Mouse (Mus musculus): ENCODE results near the gene Tff3. TPM values are rescaled to one million over a fixed set of nuclear protein-coding genes. Genes with fewer than 3 reads are reported as not detected.

Gene Tff3
- polyA plus RNA-seq, 1 experiment from 2014 or later: not detected

DNA sequence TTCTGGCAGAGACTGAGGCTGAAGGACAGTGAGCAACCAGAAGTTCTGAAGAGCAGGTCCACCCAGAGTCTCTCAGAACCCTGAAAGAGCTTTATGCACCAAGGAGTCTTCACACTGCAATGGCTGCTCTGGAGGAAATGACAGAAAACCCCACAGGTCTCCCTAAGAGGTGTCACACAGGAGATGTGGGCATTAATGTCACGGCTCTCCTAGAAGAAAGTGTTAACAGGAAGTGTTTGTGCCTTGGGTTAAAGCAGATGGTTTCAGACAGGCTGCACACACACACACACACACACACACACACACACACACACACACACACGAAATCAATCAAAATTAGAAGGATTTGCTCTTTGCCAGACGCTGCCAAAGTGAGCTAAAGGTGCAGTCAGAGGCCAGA lies 6.8 kb upstream of the Tff3 start:
- 56% methylated on average over 3 of the region's 3 CpGs for WGBS

DNA sequence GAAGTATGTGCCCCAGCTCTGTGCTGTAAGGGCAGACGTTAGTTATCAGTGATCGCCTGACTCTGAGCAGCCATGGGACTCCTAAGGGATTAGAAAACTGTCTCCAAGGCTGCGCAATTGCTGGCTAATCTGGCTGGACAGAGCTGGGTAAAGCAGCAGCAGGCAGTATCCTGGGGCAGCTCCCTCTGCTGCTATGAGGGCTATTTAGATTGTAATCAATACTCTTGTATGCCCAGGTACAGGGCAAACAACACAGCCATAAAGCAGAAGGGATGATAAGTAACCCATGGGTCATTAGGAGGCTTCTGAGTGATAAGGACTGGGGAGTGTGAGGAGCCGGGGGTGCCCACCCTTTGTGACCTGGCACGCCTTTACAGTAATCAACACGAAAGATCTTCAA lies 5.5 kb upstream of the Tff3 start:
- Histone ChIP-seq H3K27me3 (ENCODE audit: control insufficient read depth, insufficient read depth, low read length) (no peaks in the 10 kb centered on the region), H3K4me3 (ENCODE audit: low read depth, low read length) (no peak overlapping the region), H3K4me1 (ENCODE audit: control insufficient read depth, insufficient read depth, low read length) (no peaks in the 10 kb centered on the region), H3K9me3 (replicated peaks; ENCODE audit: control insufficient read depth, low read length) (no peaks in the 10 kb centered on the region), H3K9ac (replicated peaks; ENCODE audit: low read length) (no peak overlapping the region), H3K4me2 (ENCODE audit: low read depth, low read length) (no peak overlapping the region), H3K36me3 (replicated peaks; ENCODE audit: control insufficient read depth, insufficient read depth, low read depth, low read length) (no peaks in the 10 kb centered on the region), H3K27ac (replicated peaks; ENCODE audit: low read depth, low read length) (no peak overlapping the region)
- 66% methylated on average over 6 of the region's 6 CpGs for WGBS
- ATAC-seq (replicated peaks; ENCODE audit: insufficient number of reproducible peaks, low FRiP score, low TSS enrichment, low read depth): no peak
- DNase-seq (ENCODE audit: low spot score): no peak

More for the DNA sequence above, 6.8 kb upstream of the Tff3 start:
- Histone ChIP-seq H3K4me3 (ENCODE audit: low read depth, low read length) (no peak overlapping the region), H3K4me1 (ENCODE audit: control insufficient read depth, insufficient read depth, low read length) (no peaks in the 10 kb centered on the region), H3K27me3 (ENCODE audit: control insufficient read depth, insufficient read depth, low read length) (no peaks in the 10 kb centered on the region), H3K9ac (replicated peaks; ENCODE audit: low read length) (no peak overlapping the region), H3K4me2 (ENCODE audit: low read depth, low read length) (no peak overlapping the region), H3K9me3 (replicated peaks; ENCODE audit: control insufficient read depth, low read length) (no peaks in the 10 kb centered on the region), H3K36me3 (replicated peaks; ENCODE audit: control insufficient read depth, insufficient read depth, low read depth, low read length) (no peaks in the 10 kb centered on the region), H3K27ac (replicated peaks; ENCODE audit: low read depth, low read length) (no peak overlapping the region)
- DNase-seq (ENCODE audit: low spot score): no peak
- no peak for ATAC-seq (replicated peaks; ENCODE audit: insufficient number of reproducible peaks, low FRiP score, low TSS enrichment, low read depth)

DNA sequence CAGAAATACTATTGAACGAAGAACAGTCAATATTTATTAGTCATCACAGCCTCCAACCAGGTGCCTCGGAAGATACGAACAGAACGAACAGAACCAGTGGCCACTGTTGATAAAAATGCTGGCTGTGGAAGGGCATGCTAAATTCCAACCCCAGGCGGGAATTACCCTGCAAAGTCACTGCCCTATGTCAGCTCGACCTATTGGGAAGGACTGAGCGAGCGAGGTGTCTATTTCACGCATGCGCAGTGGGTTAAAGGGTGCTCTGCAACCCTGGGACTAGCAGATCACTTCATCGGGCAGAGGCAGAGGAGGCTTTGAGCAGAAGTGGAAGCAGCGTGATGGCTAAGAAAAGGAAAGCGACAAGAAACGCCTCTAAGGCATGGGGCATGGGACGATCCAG lies 4.3 kb upstream of the Tff3 start:
- no peak overlapping the region for H3K27ac ChIP-seq (replicated peaks; ENCODE audit: low read depth, low read length)
- H3K9ac ChIP-seq (replicated peaks; ENCODE audit: low read length): no peak overlapping the region
- H3K4me1 ChIP-seq (ENCODE audit: control insufficient read depth, insufficient read depth, low read length): no peaks in the 10 kb centered on the region
- H3K4me2 ChIP-seq (ENCODE audit: low read depth, low read length): no peak overlapping the region
- WGBS: 79% methylated on average over 15 of the region's 15 CpGs
- DNase-seq (ENCODE audit: low spot score): no peak
- H3K36me3 ChIP-seq (replicated peaks; ENCODE audit: control insufficient read depth, insufficient read depth, low read depth, low read length): no peaks in the 10 kb centered on the region
- H3K9me3 ChIP-seq (replicated peaks; ENCODE audit: control insufficient read depth, low read length): no peaks in the 10 kb centered on the region
- no peak for ATAC-seq (replicated peaks; ENCODE audit: insufficient number of reproducible peaks, low FRiP score, low TSS enrichment, low read depth)
- H3K27me3 ChIP-seq (ENCODE audit: control insufficient read depth, insufficient read depth, low read length): no peaks in the 10 kb centered on the region
- H3K4me3 ChIP-seq (ENCODE audit: low read depth, low read length): no peak overlapping the region

DNA sequence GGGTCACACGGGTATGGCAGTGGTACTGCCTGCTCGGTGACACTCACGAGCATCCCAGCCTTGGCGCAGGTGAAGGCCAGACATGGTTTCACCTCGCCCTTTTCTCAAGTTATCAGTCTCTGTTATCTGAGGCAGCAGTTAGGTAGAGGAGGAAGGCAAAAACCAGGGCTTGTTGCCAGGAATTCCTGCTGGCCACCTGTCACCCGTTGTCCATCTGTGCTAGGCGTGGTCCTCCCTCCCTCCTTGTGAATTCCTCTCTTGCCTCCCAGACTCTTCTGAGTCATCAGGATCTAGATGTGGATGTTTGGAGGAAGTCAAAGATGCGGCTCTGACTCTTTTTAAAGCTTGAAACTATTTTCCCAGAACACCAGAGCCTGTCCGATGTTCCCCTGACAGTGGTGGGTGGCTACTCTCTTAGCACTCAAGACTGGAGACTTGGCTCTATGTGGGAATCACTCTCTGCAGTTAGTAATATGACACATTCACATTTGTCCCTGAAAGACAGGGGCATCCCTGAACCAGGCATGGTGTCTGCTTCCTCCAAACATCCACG lies 1.9 kb upstream of the Tff3 start:
- H3K9ac ChIP-seq (replicated peaks; ENCODE audit: low read length): no peak overlapping the region
- H3K36me3 ChIP-seq (replicated peaks; ENCODE audit: control insufficient read depth, insufficient read depth, low read depth, low read length): no peaks in the 10 kb centered on the region
- DNase-seq (ENCODE audit: low spot score) (no peak), ATAC-seq (replicated peaks; ENCODE audit: insufficient number of reproducible peaks, low FRiP score, low TSS enrichment, low read depth) (no peak)
- H3K4me2 ChIP-seq (ENCODE audit: low read depth, low read length): no peak overlapping the region
- no peaks in the 10 kb centered on the region for H3K27me3 ChIP-seq (ENCODE audit: control insufficient read depth, insufficient read depth, low read length)
- no peaks in the 10 kb centered on the region for H3K9me3 ChIP-seq (replicated peaks; ENCODE audit: control insufficient read depth, low read length)
- 85% methylated on average over 10 of the region's 10 CpGs for WGBS
- H3K4me1 ChIP-seq (ENCODE audit: control insufficient read depth, insufficient read depth, low read length): no peaks in the 10 kb centered on the region
- H3K4me3 ChIP-seq (ENCODE audit: low read depth, low read length): no peak overlapping the region
- no peak overlapping the region for H3K27ac ChIP-seq (replicated peaks; ENCODE audit: low read depth, low read length)

DNA sequence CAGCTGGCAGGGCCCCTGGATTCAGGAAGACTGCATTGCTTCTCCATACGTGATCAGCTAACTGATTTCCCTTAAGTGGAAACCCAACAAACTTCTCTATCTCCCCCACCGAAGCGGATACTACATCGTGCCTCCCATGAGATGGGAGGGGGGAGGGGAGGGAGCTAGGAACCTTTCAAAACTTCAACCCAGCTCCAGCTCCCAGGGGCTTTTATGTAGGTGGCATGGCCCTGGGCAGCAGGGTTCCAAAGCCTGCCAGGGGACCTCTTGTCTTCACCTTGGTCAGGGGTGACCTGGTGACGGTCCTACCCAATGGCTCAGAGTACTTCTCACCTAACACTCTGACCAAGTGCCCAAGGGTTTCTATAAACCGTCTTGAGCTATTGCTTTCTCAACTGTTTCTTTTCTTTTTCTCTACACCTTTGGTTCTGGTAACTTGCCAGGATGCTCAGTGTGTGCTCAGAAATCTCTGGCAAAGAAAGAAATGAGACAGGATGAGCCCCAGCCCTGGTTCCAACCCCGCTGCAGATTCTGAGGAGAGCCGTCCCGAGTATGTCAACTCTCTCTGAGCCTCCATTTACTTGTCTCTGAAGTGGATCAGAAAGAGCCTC lies 633 bp downstream of the Tff3 start:
- H3K9me3 ChIP-seq (replicated peaks; ENCODE audit: control insufficient read depth, low read length): no peaks in the 10 kb centered on the region
- H3K9ac ChIP-seq (replicated peaks; ENCODE audit: low read length): no peak overlapping the region
- H3K4me1 ChIP-seq (ENCODE audit: control insufficient read depth, insufficient read depth, low read length): no peaks in the 10 kb centered on the region
- DNase-seq (ENCODE audit: low spot score) (no peak), ATAC-seq (replicated peaks; ENCODE audit: insufficient number of reproducible peaks, low FRiP score, low TSS enrichment, low read depth) (no peak)
- no peaks in the 10 kb centered on the region for H3K27me3 ChIP-seq (ENCODE audit: control insufficient read depth, insufficient read depth, low read length)
- H3K4me3 ChIP-seq (ENCODE audit: low read depth, low read length): no peak overlapping the region
- WGBS: 85% methylated on average over 9 of the region's 9 CpGs
- H3K27ac ChIP-seq (replicated peaks; ENCODE audit: low read depth, low read length): no peak overlapping the region
- no peaks in the 10 kb centered on the region for H3K36me3 ChIP-seq (replicated peaks; ENCODE audit: control insufficient read depth, insufficient read depth, low read depth, low read length)
- no peak overlapping the region for H3K4me2 ChIP-seq (ENCODE audit: low read depth, low read length)

DNA sequence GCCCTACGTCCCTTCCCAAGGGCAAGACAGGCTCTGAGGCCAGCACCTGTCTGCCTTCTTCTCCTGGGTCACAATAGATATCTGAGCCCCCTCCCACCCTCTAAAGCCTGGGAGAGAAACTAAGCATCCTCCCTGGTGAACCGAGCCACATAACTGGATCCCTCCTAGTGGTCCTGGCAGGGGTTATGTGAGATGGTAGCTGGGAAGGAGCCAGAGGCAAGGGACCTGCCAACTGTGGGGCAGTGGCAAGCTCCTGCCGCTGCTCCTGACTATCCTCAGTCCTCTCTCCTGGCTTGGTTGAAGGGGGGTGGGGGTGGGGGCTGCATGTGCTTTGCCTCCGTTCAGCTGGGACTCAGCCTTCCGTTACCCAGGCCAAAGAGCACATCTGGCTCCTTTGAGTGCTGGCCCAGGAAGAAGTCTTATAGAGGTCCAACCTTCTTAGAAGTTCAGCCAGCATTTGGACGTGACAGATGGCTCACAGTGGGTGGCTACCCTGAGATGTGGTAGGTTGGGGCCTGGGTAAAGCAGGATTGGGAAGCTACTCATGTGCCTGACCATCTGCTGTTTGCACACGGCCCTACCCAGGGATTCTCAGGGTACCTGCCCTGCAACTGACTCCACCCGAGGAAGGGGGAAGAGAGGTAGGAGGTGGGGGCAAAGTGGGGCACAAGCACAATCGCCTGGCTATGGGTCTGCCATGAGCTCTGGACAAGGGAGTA lies 3.7 kb downstream of the Tff3 start:
- H3K4me1 ChIP-seq (ENCODE audit: control insufficient read depth, insufficient read depth, low read length): no peaks in the 10 kb centered on the region
- H3K4me3 ChIP-seq (ENCODE audit: low read depth, low read length): no peak overlapping the region
- 0 out of 2 replicates have a peak, but pooled peaks have one; percentile 14 for ATAC-seq (replicated peaks; ENCODE audit: insufficient number of reproducible peaks, low FRiP score, low TSS enrichment, low read depth)
- no peaks in the 10 kb centered on the region for H3K9me3 ChIP-seq (replicated peaks; ENCODE audit: control insufficient read depth, low read length)
- DNase-seq (ENCODE audit: low spot score): no peak
- H3K27me3 ChIP-seq (ENCODE audit: control insufficient read depth, insufficient read depth, low read length): no peaks in the 10 kb centered on the region
- WGBS: 47% methylated on average over 9 of the region's 9 CpGs
- H3K9ac ChIP-seq (replicated peaks; ENCODE audit: low read length): no peak overlapping the region
- H3K4me2 ChIP-seq (ENCODE audit: low read depth, low read length): no peak overlapping the region
- no peaks in the 10 kb centered on the region for H3K36me3 ChIP-seq (replicated peaks; ENCODE audit: control insufficient read depth, insufficient read depth, low read depth, low read length)
- no peak overlapping the region for H3K27ac ChIP-seq (replicated peaks; ENCODE audit: low read depth, low read length)

DNA sequence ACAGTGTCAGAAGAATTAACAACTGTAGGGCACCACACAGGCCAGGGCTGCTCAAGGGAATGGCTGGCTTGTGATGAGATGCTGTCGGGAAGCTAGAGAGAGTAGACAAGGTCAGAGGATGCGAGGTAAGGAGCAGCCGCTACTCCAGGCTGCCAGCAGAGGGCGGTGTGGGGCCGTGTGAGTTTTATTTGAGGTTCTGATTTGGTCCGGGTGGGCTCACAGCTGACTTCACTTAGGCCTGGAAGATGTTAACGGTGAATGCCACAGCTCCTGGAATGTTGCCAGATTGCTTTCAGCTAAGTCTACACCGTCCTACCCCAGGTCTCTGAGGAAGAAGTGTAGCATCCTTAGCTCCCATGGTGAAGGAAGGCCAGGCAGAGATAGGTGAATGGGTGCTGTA lies 7.5 kb downstream of the Tff3 start:
- H3K4me2 ChIP-seq (ENCODE audit: low read depth, low read length): no peak overlapping the region

DNA sequence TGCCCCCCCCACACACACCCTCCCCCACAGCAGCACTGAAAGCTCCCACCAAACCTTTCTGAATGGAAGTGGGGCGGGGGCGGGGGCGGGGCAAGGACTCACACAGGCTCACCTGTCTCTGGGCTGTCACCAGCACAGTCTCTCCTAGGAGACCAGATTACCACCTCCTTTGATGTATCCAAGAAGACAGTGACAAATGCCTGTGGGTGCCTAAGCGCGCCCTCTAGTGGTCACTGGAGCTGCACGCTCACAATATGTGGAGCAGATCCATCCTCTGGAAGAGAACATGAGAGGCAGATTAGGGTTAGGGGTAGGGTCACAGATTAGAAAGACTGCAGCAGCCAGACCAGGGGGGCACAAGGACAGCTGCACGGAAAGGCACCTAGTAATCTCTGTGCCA lies 10.0 kb downstream of the Tff3 start:
- no peaks in the 10 kb centered on the region for H3K9me3 ChIP-seq (replicated peaks; ENCODE audit: control insufficient read depth, low read length)
- H3K27me3 ChIP-seq (ENCODE audit: control insufficient read depth, insufficient read depth, low read length): no peaks in the 10 kb centered on the region
- 7% methylated on average over 7 of the region's 7 CpGs for WGBS
- no peak overlapping the region for H3K9ac ChIP-seq (replicated peaks; ENCODE audit: low read length)
- ATAC-seq (replicated peaks; ENCODE audit: insufficient number of reproducible peaks, low FRiP score, low TSS enrichment, low read depth): no peak
- DNase-seq (ENCODE audit: low spot score): peak; percentile 87
- no peak overlapping the region for H3K4me3 ChIP-seq (ENCODE audit: low read depth, low read length)
- H3K27ac ChIP-seq (replicated peaks; ENCODE audit: low read depth, low read length): no peak overlapping the region
- H3K4me1 ChIP-seq (ENCODE audit: control insufficient read depth, insufficient read depth, low read length): no peaks in the 10 kb centered on the region
- H3K4me2 ChIP-seq (ENCODE audit: low read depth, low read length): no peak overlapping the region
- H3K36me3 ChIP-seq (replicated peaks; ENCODE audit: control insufficient read depth, insufficient read depth, low read depth, low read length): no peaks in the 10 kb centered on the region

More for the DNA sequence above, 7.5 kb downstream of the Tff3 start:
- DNase-seq (ENCODE audit: low spot score) (peak; percentile 89), ATAC-seq (replicated peaks; ENCODE audit: insufficient number of reproducible peaks, low FRiP score, low TSS enrichment, low read depth) (no peak; the same call in 1 of the 2 replicates)
- Histone ChIP-seq H3K4me3 (ENCODE audit: low read depth, low read length) (no peak overlapping the region), H3K27me3 (ENCODE audit: control insufficient read depth, insufficient read depth, low read length) (no peaks in the 10 kb centered on the region), H3K36me3 (replicated peaks; ENCODE audit: control insufficient read depth, insufficient read depth, low read depth, low read length) (no peaks in the 10 kb centered on the region), H3K27ac (replicated peaks; ENCODE audit: low read depth, low read length) (no peak overlapping the region), H3K9ac (replicated peaks; ENCODE audit: low read length) (no peak overlapping the region), H3K9me3 (replicated peaks; ENCODE audit: control insufficient read depth, low read length) (no peaks in the 10 kb centered on the region), H3K4me1 (ENCODE audit: control insufficient read depth, insufficient read depth, low read length) (no peaks in the 10 kb centered on the region)
- 7% methylated on average over 8 of the region's 8 CpGs for WGBS

Measured in embryonic facial prominence, embryonic 11.5 days (tissue).